Mouse (Mus musculus) liver, adult 2 months (tissue): ENCODE data around the gene 4933406M09Rik. TPM values are rescaled to one million over a fixed set of nuclear protein-coding genes. Genes with fewer than 3 reads are reported as not detected.
A peak's percentile ranks its signal among the peaks of the same experiment; 100 is the strongest.

Experiments used
- DNase-seq: peaks from one replicate; pipeline ENCODE4 v3.0.0-alpha.2; 2011; ENCODE audit warnings: low read depth, low spot score; ENCODE audit errors: extremely low read depth
- H3K27ac ChIP-seq: fragments of 200-500 bp; replicated peaks from 2 replicates; pipeline ENCODE4 v1.5.1; 2012; ENCODE audit warnings: low read depth, mild to moderate bottlenecking, control low read depth, inconsistent platforms, low read length; ENCODE audit not compliant: insufficient read depth
- H3K27me3 ChIP-seq: fragments of 200-500 bp; 2 replicates; pipeline ENCODE4 v1.6.1; 2012; ENCODE audit warnings: mild to moderate bottlenecking, moderate library complexity, low read length, inconsistent platforms; ENCODE audit not compliant: control insufficient read depth, insufficient read depth
- H3K36me3 ChIP-seq: fragments of 200-500 bp; 2 replicates; pipeline ENCODE4 v1.6.1; 2012; ENCODE audit warnings: low read length, inconsistent platforms; ENCODE audit not compliant: control insufficient read depth, insufficient read depth
- H3K4me1 ChIP-seq: fragments of 200-500 bp; 2 replicates; pipeline ENCODE4 v1.6.1; 2011; ENCODE audit warnings: low read length; ENCODE audit not compliant: control insufficient read depth, insufficient read depth
- H3K4me3 ChIP-seq: fragments of 200-500 bp; 2 replicates; pipeline ENCODE4 v1.5.1; 2011; ENCODE audit warnings: low read depth, mild to moderate bottlenecking, control low read depth, low read length, moderate library complexity; ENCODE audit not compliant: insufficient read depth
- H3K79me2 ChIP-seq: fragments of 200-500 bp; 2 replicates; pipeline ENCODE4 v1.6.1; 2012; ENCODE audit warnings: inconsistent platforms, mild to moderate bottlenecking, low read length, moderate library complexity; ENCODE audit not compliant: control insufficient read depth, insufficient read depth
- H3K9ac ChIP-seq: fragments of 200-500 bp; 2 replicates; pipeline ENCODE4 v1.6.1; 2012; ENCODE audit warnings: low read depth, mild to moderate bottlenecking, control low read depth, inconsistent platforms, low read length
- CTCF ChIP-seq: fragments of 200-500 bp; IDR thresholded peaks from 2 replicates; pipeline ENCODE4 v1.5.1; 2011; ENCODE audit warnings: low read depth, low read length, control low read depth
- POLR2A ChIP-seq: fragments of 200-500 bp; IDR thresholded peaks from 2 replicates; pipeline ENCODE4 v1.6.1; 2011; ENCODE audit warnings: low read length, control low read depth; ENCODE audit not compliant: insufficient read depth; ENCODE audit errors: extremely low read depth
- WGBS: fragments of 180-500 bp; shearing (Covaris S2); methylation state at CpG from one replicate; pipeline ENCODE4 v1.1.7; 2018; 5-methylcytosine and 5-hydroxymethylcytosine counted together
- polyA plus RNA-seq: library from polyadenylated mRNA; depleted of rRNA; stranded (reverse); fragments of >200 nt; gene quantifications from 2 replicates; pipeline ENCODE4 v1.2.3, GENCODE M21; 2012
- total RNA-seq: library from RNA; depleted of rRNA; stranded (reverse); fragments of >200 nt; gene quantifications from 2 replicates; pipeline ENCODE4 v1.2.3, GENCODE M21; 2014

4933406M09Rik gene
- total and polyA plus RNA-seq, 2 experiments = not detected

GRCm38 (mm10) chr1:134414501-134415167 is 28.9 kb downstream of the 4933406M09Rik start:
- WGBS = 4% methylated on average over 11 of the region's 11 CpGs
- Histone ChIP-seq H3K27me3 (no peaks in the 10 kb centered on the region), H3K4me3 (peak overlapping the region; percentile 91), H3K36me3 (peaks cover 1% of the 10 kb centered on the region; the same call in 1 of the 2 replicates), H3K27ac (peak overlapping the region; percentile 93), H3K79me2 (peaks cover 23% of the 10 kb centered on the region), H3K9ac (peak overlapping the region; percentile 38), H3K4me1 (peaks cover 22% of the 10 kb centered on the region)
- TF ChIP-seq POLR2A (no peak), CTCF (peak; percentile 25; the same call in 1 of the 2 replicates)
- DNase-seq = peak; percentile 87

DNA sequence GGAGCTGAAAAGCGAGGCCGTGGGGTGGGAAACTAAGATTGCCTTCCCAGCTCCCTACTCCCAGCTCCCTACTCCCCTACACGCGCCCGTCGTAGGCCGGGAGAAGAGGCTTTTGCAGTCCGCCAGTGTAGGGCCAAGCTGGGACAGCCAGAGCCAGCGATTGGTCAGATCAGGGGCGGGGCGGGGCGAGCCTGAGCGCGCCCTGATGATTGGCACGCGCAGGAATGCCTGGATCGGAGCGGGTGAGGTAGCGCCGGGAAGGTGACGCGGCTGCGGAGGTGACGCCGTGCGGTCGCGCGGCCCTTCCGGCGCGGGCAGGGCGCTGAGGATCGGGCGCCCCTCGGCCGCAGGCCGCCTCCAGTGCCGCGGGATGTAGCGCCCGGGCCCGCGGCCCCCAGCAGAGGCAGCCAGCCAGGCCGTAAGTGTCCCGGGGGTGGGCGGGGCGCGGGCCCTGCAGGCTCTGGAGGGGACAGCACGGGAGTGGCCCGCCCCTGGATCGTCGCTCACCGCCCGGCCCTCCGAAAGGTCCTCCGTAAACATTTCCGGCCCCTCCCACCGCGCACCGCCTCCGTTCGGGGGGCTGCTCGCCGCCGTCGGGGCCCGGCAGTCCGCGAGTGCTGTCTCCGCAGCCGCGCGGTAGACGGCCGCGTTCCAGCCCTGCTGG is 29.6 kb downstream of the 4933406M09Rik start, which contains the start of gene Adipor1:
TSS of gene Adipor1 (plus strand) at position 211 of the 664 bp plus-strand sequence.
- TF ChIP-seq CTCF (no peak), POLR2A (peak; percentile 87)
- Histone ChIP-seq H3K79me2 (peaks cover 26% of the 10 kb centered on the region), H3K9ac (peak within 1 kb of the TSS; percentile 98), H3K4me1 (peaks cover 27% of the 10 kb centered on the region), H3K27me3 (no peaks in the 10 kb centered on the region), H3K27ac (peak within 1 kb of the TSS; percentile 93), H3K4me3 (peak within 1 kb of the TSS; percentile 91), H3K36me3 (no peaks in the 10 kb centered on the region)
- 1% methylated on average over 57 of the region's 77 CpGs for WGBS
- DNase-seq = peak; percentile 89

DNA sequence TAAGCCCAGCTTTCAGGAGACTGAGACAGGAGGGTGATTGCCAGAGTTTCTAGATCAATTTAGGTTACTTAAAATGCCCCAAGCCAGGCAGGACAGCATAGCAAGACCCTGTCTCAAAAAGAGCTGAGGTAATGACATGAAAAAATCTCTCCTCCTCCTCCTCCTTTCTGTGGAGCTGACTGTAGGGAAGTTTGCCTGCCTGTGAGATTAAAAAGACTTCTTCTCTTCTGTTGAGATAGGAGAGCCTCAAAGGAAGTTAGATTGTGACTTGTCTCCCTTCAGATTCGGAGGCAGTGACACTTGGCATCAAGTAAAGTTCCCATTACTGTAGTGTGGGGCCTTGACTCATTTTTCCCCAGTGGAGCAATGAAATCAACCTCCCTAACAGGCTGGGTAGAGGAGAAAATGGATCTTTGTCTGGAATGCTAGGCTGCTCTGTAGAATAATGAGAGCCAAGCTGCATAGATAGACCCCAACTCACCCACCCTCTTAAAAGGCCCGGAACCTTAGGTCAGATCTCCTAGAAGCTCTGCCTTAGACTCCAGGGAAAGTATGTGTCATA is 32.8 kb downstream of the 4933406M09Rik start:
- Histone ChIP-seq H3K27ac (peak overlapping the region; percentile 78), H3K9ac (no peak overlapping the region), H3K4me1 (peaks cover 33% of the 10 kb centered on the region), H3K79me2 (peaks cover 36% of the 10 kb centered on the region), H3K4me3 (no peak overlapping the region), H3K27me3 (no peaks in the 10 kb centered on the region), H3K36me3 (peaks cover 8% of the 10 kb centered on the region)
- no peak for DNase-seq
- TF ChIP-seq CTCF (no peak), POLR2A (no peak)
- 67% methylated on average over 2 of the region's 2 CpGs for WGBS

GRCm38 (mm10) chr1:134419176-134419575 is 33.4 kb downstream of the 4933406M09Rik start:
- Histone ChIP-seq H3K27ac (peak overlapping the region; percentile 78), H3K9ac (no peak overlapping the region), H3K4me3 (no peak overlapping the region), H3K36me3 (peaks cover 11% of the 10 kb centered on the region), H3K4me1 (peaks cover 32% of the 10 kb centered on the region), H3K27me3 (no peaks in the 10 kb centered on the region), H3K79me2 (peaks cover 38% of the 10 kb centered on the region)
- TF ChIP-seq POLR2A (no peak), CTCF (no peak)
- whole genome bisulfite sequencing = 0% methylated on average over 1 of the region's 1 CpGs
- no peak for DNase-seq

DNA sequence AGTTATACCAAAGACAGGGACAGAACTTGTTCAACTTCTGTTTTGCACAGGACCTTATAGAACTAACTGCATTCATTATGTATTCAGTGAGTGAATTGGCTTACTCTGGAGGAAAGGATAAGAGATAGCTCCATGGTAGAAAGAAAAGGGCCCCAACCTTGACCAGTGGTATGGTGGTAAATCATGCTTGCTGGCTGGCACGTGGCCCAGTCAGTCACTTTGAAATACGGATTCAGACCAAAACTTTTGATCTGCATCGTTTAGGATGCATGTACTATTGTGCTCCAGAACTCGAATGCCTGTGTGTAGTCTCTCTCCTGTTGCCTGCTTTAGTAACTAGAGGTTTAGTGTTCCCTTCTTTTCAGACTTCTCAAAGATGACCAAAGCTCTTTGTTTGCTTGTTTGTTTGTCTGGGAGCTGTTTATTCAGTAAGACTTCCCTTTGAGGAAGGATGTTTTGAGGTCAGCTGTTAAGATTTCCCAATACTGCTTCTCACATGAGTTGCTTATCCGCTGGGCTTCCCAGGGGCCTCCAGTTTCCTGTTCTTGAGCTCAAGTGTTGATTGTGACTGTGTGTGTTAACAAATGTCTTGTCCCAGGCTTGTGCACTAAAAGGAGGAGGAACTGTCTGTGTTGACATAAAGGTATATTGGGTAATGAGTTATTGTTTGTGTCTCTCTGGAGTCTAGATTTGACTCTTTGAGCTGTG is 34.2 kb downstream of the 4933406M09Rik start:
- peaks cover 38% of the 10 kb centered on the region for H3K79me2 ChIP-seq
- H3K4me1 ChIP-seq = peaks cover 31% of the 10 kb centered on the region
- H3K4me3 ChIP-seq = no peak overlapping the region
- 4% methylated on average over 5 of the region's 5 CpGs for WGBS
- peak; percentile 65 for DNase-seq
- H3K27ac ChIP-seq = peak overlapping the region; percentile 78
- H3K27me3 ChIP-seq = no peaks in the 10 kb centered on the region
- TF ChIP-seq CTCF (no peak), POLR2A (no peak)
- H3K36me3 ChIP-seq = peaks cover 18% of the 10 kb centered on the region
- H3K9ac ChIP-seq = no peak overlapping the region
